In the genomic region with DNA sequence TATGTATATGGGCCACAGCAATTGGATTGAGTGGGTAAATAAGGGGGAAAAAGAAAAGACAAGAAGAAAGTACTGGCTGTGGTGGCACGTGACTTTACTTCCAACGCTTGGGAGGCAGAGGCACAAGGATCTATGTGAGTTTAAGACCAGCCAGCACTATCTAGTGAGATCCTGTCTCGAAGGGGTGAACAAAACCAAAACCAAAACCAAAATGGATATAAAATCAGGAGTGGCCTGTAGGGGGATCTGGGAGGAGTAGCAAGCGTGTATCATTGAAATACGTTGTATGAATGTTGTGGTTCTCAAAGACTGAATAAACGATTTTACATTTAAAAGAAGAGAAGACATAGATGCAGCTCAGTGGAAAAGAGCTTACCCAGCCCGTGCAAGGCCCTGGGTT, we compare ENCODE assay signal across 15 mouse cellular contexts. TPM values are rescaled to one million over a fixed set of nuclear protein-coding genes. Genes with fewer than 3 reads are reported as not detected.
DNase-seq lines count a peak whose midpoint lies in the region; ATAC-seq and TF ChIP-seq lines count a peak whose summit lies in the region.
"Had no signal": no experiment of that assay in that cellular context is flagged by ENCODE, and none has a peak within 500 bp of the region (broad histone marks: within the 10 kb centered on the region; RNA-seq: fewer than 3 reads in every experiment).

No protein-coding gene starts in this region.

- no peak for TF ChIP-seq EP300 in heart, adult 2 months (IDR thresholded peaks at IDR 0.05; ENCODE audit: insufficient read depth, low read depth, low read length)
- no peak for TF ChIP-seq EP300 in lung, postnatal 0 days (IDR thresholded peaks at IDR 0.05)

- H3K4me3 ChIP-seq in heart, adult 2 months = no peak overlapping the region
- no peak overlapping the region for H3K4me3 ChIP-seq in lung, postnatal 0 days (ENCODE audit: low read depth, low read length)
- no peak overlapping the region for H3K4me3 ChIP-seq in lung, adult 2 months (replicated peaks; ENCODE audit: extremely low read depth, low read depth, low read length)
- H3K4me3 ChIP-seq: embryonic facial prominence, embryonic 13.5 days; intestine, embryonic 15.5 days had no signal

- H3K27me3 ChIP-seq in heart, adult 2 months (ENCODE audit: control insufficient read depth, insufficient read depth, low read length) = no peaks in the 10 kb centered on the region
- H3K27me3 ChIP-seq in lung, postnatal 0 days (replicated peaks; ENCODE audit: insufficient read depth, low read length) = no peaks in the 10 kb centered on the region
- H3K27me3 ChIP-seq: embryonic facial prominence, embryonic 13.5 days; intestine, embryonic 15.5 days had no signal

- intact Hi-C loops in heart, adult 2 months (cut with DNase I) = no loop called here
- intact Hi-C loops in heart, postnatal 14 days (cut with DNase I) = no loop called here

- H3K79me2 ChIP-seq in heart, adult 2 months (replicated peaks; ENCODE audit: control insufficient read depth, insufficient read depth, low read length) = no peaks in the 10 kb centered on the region

- H3K9ac ChIP-seq in heart, adult 2 months (ENCODE audit: low read depth, low read length) = no peak overlapping the region
- no peak overlapping the region for H3K9ac ChIP-seq in lung, postnatal 0 days (replicated peaks; ENCODE audit: low read depth)
- H3K9ac ChIP-seq: embryonic facial prominence, embryonic 13.5 days; intestine, embryonic 15.5 days had no signal

- no peak for TF ChIP-seq POLR2A in heart, adult 2 months (IDR thresholded peaks at IDR 0.05; ENCODE audit: insufficient read depth, low read depth, low read length)
- TF ChIP-seq POLR2A in lung, adult 2 months (IDR thresholded peaks at IDR 0.05; ENCODE audit: borderline replicate concordance, extremely low read depth, low read depth, low read length) = no peak

- no peak overlapping the region; the same call in 1 of the 2 replicates for H3K27ac ChIP-seq in heart, adult 2 months
- no peak overlapping the region for H3K27ac ChIP-seq in lung, postnatal 0 days (ENCODE audit: low read length)
- H3K27ac ChIP-seq: embryonic facial prominence, embryonic 13.5 days; intestine, embryonic 15.5 days had no signal

- TF ChIP-seq CTCF in heart, adult 2 months (IDR thresholded peaks at IDR 0.05) = peak; percentile 52
- peak; percentile 43 for TF ChIP-seq CTCF in lung, postnatal 0 days (IDR thresholded peaks at IDR 0.05)
- no peak for TF ChIP-seq CTCF in lung, adult 2 months (IDR thresholded peaks at IDR 0.05; ENCODE audit: insufficient read depth, low read length)

- no peaks in the 10 kb centered on the region for H3K36me3 ChIP-seq in heart, adult 2 months (ENCODE audit: control insufficient read depth, insufficient read depth, low read length)
- H3K36me3 ChIP-seq in lung, postnatal 0 days (ENCODE audit: insufficient read depth, low read length) = no peaks in the 10 kb centered on the region

- H3K4me2 ChIP-seq in lung, postnatal 0 days (replicated peaks; ENCODE audit: low read depth, low read length) = no peak overlapping the region
- H3K4me2 ChIP-seq: embryonic facial prominence, embryonic 13.5 days; intestine, embryonic 15.5 days had no signal

- peaks cover 2% of the 10 kb centered on the region for H3K4me1 ChIP-seq in heart, adult 2 months (ENCODE audit: control insufficient read depth, insufficient read depth, low read length)
- no peaks in the 10 kb centered on the region for H3K4me1 ChIP-seq in lung, postnatal 0 days (ENCODE audit: insufficient read depth, low read depth, low read length)
- H3K4me1 ChIP-seq in lung, adult 2 months (ENCODE audit: control insufficient read depth, insufficient read depth, low read length) = peaks cover 2% of the 10 kb centered on the region

- 63% methylated on average over 7 of the region's 7 CpGs for WGBS in heart, adult 2 months
- WGBS in lung, postnatal 0 days = 80% methylated on average over 7 of the region's 7 CpGs
- WGBS in lung, adult 2 months = 53% methylated on average over 7 of the region's 7 CpGs

- ATAC-seq in lung, postnatal 0 days = no peak
- peak; percentile 61 for ATAC-seq in activated CD4-positive, CD25-positive, alpha-beta regulatory T cell, adult 4 months
- ATAC-seq: intestine, embryonic 15.5 days had no signal

- DNase-seq in heart, adult 2 months = no peak
- no peak for DNase-seq in heart, postnatal 14 days
- peak; percentile 39 for DNase-seq in lung, postnatal 0 days (ENCODE audit: low spot score)
- no peak for DNase-seq in lung, adult 2 months
- peak; percentile 34 for DNase-seq in naive thymus-derived CD4-positive, alpha-beta T cell, adult 2 months (ENCODE audit: low read depth)
- no peak for DNase-seq in layer of hippocampus, adult 11-12 months (ENCODE audit: low spot score)
- no peak for DNase-seq in kidney, adult 8-10 months
- DNase-seq: cerebellum, postnatal 14 days; kidney, postnatal 4 days; right cerebral cortex, postnatal 25 days; thymus, adult 18-20 months had no signal

- H3K9me3 ChIP-seq in lung, postnatal 0 days (ENCODE audit: low read length) = no peaks in the 10 kb centered on the region
- H3K9me3 ChIP-seq: embryonic facial prominence, embryonic 13.5 days; G1E; intestine, embryonic 15.5 days had no signal

RNA-seq across cellular contexts. Expression of a gene that starts 34.5 kb away (rescaled TPM):
- total RNA-seq in heart, adult 2 months (2021) = 10 to 100 TPM; 23.6 to 27.8 TPM
- polyA plus RNA-seq in heart, adult 2 months (2012; rRNA removed) = 55.5 and 77.5 TPM in 2 replicates
- total RNA-seq in heart, postnatal 14 days (2021) = 10 to 100 TPM; 60.1 to 77.5 TPM
- 54.9 and 64.9 TPM in 2 replicates for polyA plus RNA-seq in lung, postnatal 0 days (2015; fragmentation: Nextera tagmentation; extraction: Ambion mirVana)
- 173 and 196 TPM in 2 replicates for polyA plus RNA-seq in lung, adult 2 months (2012; rRNA removed)
- 1 to 10 TPM; 8.8 to 9.4 TPM for polyA plus RNA-seq in activated CD4-positive, CD25-positive, alpha-beta regulatory T cell, adult 4 months (2017; shearing (Covaris generic))

Comparison
In these comparisons a context has a peak if more than half of its experiments do, and no peak if none do; other contexts are left out.
1. DNase-seq: peak in lung, postnatal 0 days (single experiment) and naive thymus-derived CD4-positive, alpha-beta T cell, adult 2 months (single experiment); none in heart, adult 2 months (0 of 2), heart, postnatal 14 days (0 of 2), lung, adult 2 months (single experiment), layer of hippocampus, adult 11-12 months (single experiment) and kidney, adult 8-10 months (0 of 2).